Mouse (Mus musculus): Measurements from ENCODE around the gene Mmp2.

DNA sequence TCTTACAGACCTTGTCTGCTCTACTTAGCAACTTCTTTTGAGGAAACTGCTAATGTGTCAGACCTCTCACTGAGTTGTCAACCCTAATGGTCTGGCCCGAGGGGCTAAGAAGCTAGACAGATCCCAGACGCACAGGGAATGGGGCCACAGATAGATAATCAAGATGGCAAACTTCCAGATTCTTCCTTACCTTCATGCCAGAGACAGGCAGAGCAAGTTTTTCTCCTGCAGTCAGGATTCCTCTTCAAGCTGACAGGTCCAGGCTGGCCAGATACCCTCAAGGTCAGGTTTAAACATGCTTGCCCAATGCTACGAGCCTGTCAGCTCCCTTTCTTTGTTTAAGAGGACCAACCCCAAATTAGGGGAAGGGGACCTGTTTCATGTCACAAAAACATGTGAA, 46.1 kb upstream of the Mmp2 start:
- no peak for TF ChIP-seq MEF2A (IDR thresholded peaks at IDR 0.05; ENCODE audit: borderline replicate concordance, low read depth, low read length)
- TF ChIP-seq TCF12 (IDR thresholded peaks at IDR 0.05; ENCODE audit: low read depth, low read length) = no peak
- TF ChIP-seq POLR2A (IDR thresholded peaks at IDR 0.05; ENCODE audit: low read depth, low read length) = no peak
- no peak for TF ChIP-seq EP300 (IDR thresholded peaks at IDR 0.05; ENCODE audit: low read length)
- TF ChIP-seq CTCF (conservative IDR thresholded peaks at IDR 0.05 in 1 of 2, IDR thresholded peaks at IDR 0.05 in 1 of 2; ENCODE audit: low read depth in 2 of 2, low read length in 2 of 2) = no peak
- no peak for TF ChIP-seq E2F4 (IDR thresholded peaks at IDR 0.05; ENCODE audit: insufficient replicate concordance, low read depth, low read length)
- no peak for TF ChIP-seq SIN3A (IDR thresholded peaks at IDR 0.05; ENCODE audit: low read length)
- TF ChIP-seq USF2 (conservative IDR thresholded peaks at IDR 0.05; ENCODE audit: low read depth, low read length) = no peak

Data from CH12.LX (cell line).